Mouse (Mus musculus): ENCODE results near the gene Ces1d. TPM values are rescaled to one million over a fixed set of nuclear protein-coding genes. Genes with fewer than 3 reads are reported as not detected.

The Ces1d gene
- polyA plus RNA-seq, 1 experiment, result not detected

DNA sequence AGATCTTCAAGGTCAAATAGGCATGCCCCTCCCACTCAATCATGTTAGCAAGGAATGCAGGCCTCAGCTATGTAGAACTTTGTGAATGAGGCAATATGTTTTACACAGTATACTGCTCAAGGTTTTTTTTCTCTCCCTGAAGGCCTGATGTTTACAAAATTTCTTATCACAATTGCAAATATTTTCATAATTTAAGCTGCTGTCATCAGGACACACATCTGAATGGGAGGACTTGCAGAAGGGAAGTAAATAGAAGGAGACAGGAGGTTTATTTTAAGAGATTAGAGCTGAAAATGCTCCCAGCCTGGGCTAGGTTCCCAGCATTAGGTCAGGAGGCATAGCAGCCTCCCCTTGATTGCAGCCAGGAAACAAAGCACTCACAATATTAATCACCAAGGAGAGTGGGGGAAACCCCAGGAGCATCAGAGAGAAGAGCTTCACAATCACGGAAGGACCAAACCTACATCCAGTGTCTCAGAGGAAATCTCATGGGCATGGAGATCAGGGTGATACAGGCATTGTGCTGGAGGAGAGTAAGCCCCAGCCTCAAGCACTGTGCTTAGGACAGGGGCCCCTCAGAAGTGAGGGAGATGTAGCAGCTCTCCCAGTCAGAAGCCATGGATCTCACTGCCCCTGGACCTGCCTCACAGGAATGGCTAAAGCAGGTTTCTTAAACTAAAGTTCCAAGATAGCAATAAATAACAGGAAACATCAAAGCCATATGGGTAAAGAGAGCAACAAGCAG, 25.6 kb downstream of the Ces1d start:
- no peak for TF ChIP-seq GATA1 (IDR thresholded peaks at IDR 0.05; ENCODE audit: low read length)

DNA sequence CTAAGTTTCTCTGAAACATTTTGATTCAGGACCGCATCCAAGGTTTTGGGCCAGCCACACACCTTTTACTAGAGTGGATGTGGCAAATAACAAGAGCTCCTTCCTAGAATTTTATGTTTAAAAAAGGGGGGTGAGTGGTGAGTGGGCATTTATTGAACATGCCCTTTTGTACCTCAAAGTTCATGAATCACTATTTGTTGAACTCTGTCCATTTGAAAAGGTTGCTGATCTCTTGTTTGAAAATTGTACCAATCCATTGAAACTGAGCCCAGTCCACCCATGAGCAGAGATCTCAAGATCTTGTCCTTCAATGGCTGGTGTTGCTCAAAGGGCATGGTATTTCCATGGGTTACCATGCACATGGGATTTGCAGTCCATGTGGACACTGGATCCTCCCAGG, 34.3 kb downstream of the Ces1d start:
- TF ChIP-seq GATA1 (IDR thresholded peaks at IDR 0.05; ENCODE audit: low read length), result no peak

DNA sequence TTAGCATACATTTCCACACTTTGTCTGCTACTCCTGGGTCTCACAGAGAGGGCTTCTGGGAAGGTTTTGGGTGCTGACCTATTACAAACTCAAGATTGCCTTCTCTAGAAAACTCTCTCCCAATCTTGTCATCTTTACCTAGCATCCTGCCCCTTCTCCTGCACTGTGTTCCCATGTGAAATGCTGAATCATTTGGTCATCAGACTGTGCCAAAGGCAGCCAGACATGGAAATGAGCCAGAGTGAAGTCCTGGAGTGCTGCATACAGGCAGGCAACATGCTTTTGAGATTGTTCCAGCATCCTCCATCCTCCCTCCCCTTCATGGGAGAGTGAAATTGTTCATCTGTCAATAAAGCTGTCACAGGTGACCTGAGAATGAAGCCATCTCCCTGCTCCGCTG, 46.2 kb downstream of the Ces1d start:
- TF ChIP-seq GATA1 (IDR thresholded peaks at IDR 0.05; ENCODE audit: low read length), result no peak

DNA sequence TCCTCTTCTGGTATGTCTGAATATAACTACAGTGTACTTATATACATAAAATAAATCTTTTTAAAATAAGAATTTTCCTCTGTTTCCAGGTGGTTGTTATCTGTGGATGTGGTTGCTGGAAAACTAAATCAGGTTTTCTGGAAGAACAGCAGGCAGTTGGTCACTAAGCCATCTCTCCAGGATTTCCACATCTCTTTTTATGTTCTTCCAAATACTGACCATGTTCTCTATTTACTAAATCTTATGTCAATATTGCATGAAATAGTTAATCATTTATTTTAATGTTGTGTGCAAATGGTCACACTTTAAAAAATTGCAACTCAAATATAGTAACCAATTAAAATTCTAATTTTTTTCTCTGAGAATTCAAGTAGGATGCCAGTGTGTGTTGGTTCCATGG, 50.3 kb downstream of the Ces1d start:
- no peak for TF ChIP-seq GATA1 (IDR thresholded peaks at IDR 0.05; ENCODE audit: low read length)

DNA sequence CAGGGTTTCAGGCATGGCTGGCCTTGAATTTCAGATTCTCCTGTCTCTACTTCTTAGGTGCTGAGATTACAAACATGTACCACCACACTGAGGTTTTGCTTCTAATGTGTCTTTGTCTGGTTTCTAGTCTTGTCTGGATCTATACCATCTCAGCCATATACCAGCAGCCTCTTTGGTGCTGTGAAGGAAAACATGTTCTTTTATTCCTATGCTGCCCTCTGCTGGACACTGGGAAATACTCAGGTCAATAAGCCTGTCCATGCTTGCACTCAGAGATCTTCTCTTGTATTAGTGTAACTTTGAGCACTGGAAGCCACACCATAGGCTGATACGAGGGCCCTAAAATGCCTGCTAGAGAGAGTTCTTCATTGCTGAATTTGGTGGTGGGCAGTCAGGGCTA, 56.9 kb downstream of the Ces1d start:
- TF ChIP-seq GATA1 (IDR thresholded peaks at IDR 0.05; ENCODE audit: low read length), result no peak

DNA sequence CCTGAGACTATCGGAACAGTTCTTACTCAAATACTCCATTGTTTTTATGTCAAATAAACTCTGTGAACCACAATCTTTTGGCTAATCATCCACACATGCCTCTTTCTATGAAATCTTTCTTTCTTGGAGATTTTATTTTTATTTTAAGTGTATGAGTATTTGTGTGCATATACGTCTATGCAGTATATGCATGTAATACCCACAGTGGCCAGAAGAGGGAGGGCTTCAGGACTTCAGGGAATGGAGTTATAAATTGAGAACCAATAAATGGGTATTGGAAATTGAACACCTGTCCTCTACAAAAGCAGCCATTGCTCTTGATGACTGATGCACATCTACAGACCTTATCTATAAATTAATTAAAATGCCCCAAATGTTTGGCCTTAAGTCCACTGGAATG, 65.4 kb downstream of the Ces1d start:
- no peak for TF ChIP-seq GATA1 (IDR thresholded peaks at IDR 0.05; ENCODE audit: low read length)

DNA sequence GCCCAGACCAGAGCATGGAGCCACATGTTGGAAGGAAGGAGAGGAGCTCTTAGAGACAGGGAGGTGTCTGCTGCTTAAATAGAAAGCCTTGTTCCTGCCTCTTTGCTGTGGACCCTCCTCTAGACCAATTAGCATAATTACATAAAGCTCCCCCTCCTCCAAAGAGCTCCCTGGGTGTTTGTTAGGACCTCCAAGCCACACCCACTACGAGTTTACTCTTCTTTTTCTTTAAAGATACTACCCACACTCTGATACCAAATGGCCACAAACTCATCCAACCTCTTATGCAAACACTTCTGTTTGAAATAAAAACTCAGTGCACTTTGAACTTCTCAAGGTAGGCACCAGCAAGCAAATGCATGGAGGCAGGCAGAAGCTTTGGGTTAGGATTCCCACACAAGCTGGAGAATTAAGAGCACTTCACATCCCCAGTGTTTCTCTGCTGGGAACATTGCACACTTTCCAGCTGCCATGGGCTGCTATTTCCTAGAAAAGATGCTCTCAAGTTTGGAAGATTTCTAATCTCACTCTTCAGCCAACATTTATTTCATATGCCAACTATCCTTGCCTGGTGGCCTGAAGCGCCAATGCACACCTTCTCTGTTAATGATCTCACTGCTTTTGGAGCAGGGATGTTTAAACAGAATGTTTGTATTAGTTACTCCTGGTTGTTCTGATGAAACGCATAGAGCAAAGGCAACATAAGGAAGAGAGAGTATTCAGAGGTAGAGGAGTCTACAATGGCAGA, 66.2 kb downstream of the Ces1d start, which contains the start of gene Ces1c:
Gene Ces1c, minus strand, starts transcription at position 51 of the 748 bp plus-strand sequence.
- no peak for TF ChIP-seq GATA1 (IDR thresholded peaks at IDR 0.05; ENCODE audit: low read length)

DNA sequence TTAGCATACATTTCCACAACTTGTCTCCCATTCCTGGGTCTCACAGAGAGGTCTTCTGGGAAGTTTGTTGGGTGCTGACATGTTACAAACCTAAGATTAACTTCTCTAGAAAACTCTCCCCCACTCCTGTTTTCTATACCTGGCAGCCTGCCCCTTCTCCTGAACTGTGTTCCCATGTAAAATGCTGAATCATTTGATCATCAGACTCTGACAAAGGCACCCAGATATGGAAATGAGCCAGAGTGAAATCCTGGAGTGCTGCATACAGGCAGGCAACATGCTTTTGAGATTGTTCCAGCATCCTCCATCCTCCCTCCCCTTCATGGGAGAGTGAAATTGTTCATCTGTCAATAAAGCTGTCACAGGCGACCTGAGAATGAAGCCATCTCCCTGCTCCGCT, 71.2 kb downstream of the Ces1d start:
- TF ChIP-seq GATA1 (IDR thresholded peaks at IDR 0.05; ENCODE audit: low read length), result no peak

DNA sequence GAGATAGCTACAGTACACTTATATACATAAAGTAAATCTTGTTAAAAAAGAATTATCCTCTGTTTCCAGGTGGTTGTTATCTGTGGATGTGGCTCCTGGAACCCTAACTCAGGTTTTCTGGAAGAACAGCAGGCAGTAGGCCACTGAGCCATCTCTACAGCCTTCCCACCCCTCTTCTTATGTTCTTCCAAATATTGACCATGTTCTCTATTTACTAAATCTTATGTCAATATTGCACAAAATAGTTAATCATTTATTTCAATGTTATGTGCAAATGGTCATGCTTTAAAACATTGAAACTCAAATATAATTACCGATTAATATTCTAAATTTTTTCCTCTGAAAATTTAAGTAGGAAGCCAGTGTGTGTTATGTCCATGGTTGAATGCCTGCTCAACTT, 75.6 kb downstream of the Ces1d start:
- no peak for TF ChIP-seq GATA1 (IDR thresholded peaks at IDR 0.05; ENCODE audit: low read length)

Other genes starting within 250 kb of the Ces1d start
- not detected in 2 replicates for gene Slc6a2, start 237.8 kb downstream of the Ces1d start, polyA plus RNA-seq (2012)
- gene Ces1a, start 149.6 kb downstream of the Ces1d start, polyA plus RNA-seq (2012), result not detected in 2 replicates
- not detected in 2 replicates for gene Ces1b, start 117.8 kb downstream of the Ces1d start, polyA plus RNA-seq (2012)
- gene Ces1c, start 66.6 kb downstream of the Ces1d start, polyA plus RNA-seq (2012), result not detected in 2 replicates
- gene Ces1e, start 31.8 kb upstream of the Ces1d start, polyA plus RNA-seq (2012), result not detected in 2 replicates
- gene Ces1f, start 81.9 kb upstream of the Ces1d start, polyA plus RNA-seq (2012), result not detected in 2 replicates
- not detected in 2 replicates for gene Ces1g, start 139.5 kb upstream of the Ces1d start, polyA plus RNA-seq (2012)
- gene Ces1h, start 181.9 kb upstream of the Ces1d start, polyA plus RNA-seq (2012), result not detected in 2 replicates